Mouse (Mus musculus): ENCODE data around the gene Dennd1a. TPM values are rescaled to one million over a fixed set of nuclear protein-coding genes. Genes with fewer than 3 reads are reported as not detected.

Gene Dennd1a
- polyA plus RNA-seq, 1 experiment from 2014 or later: 18.3 TPM

DNA sequence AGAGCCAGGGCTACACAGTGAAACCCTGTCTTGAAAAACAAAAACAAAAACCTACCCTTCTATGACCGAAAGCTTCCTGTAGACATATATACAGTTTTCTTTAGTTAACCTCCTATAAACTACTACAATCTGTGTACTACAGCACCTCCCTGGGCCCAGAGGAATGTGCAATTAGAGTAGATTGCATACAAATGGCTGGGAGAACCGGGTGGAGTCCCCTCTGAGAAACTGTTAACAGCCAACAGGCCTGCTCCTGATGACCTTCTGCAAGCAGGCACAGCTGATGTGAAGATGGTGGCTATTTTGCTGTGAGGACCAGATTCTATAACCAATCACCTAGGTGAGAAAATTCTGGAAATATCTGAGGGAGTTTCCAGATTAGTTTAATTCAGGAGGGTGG lies 1.0 kb upstream of the Dennd1a start:
- H3K36me3 ChIP-seq: no peaks in the 10 kb centered on the region

DNA sequence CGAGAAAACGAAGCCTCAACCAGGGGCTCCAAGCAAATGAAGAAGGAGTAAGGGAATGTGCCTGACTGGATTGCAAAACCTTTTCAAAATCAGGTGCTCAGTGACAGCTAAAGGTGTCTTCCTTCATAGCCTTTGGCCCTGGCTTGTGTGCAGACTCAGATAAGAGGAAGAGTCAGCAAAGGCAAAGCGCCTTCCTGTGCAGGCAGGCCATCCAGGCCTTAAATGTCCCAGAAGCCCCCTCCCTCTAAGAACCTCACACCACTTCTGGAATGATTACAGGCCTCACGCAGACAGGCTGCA lies 807 bp downstream of the Dennd1a start:
- Histone ChIP-seq H3K4me3 (peak overlapping the region; percentile 90), H3K4me1 (peaks cover 39% of the 10 kb centered on the region), H3K36me3 (no peaks in the 10 kb centered on the region), H3K27ac (peak overlapping the region; percentile 96), H3K9me3 (replicated peaks) (no peaks in the 10 kb centered on the region), H3K27me3 (ENCODE audit: low read depth, poor library complexity, severe bottlenecking) (no peaks in the 10 kb centered on the region)
- 10% methylated on average over 4 of the region's 4 CpGs for WGBS
- no peak for DNase-seq (ENCODE audit: low spot score)

More for the DNA sequence above, 1.0 kb upstream of the Dennd1a start:
- no peak for DNase-seq (ENCODE audit: low spot score)
- WGBS: 39% methylated on average over 2 of the region's 2 CpGs
- Histone ChIP-seq H3K27ac (no peak overlapping the region), H3K4me1 (peaks cover 33% of the 10 kb centered on the region), H3K9me3 (replicated peaks) (no peaks in the 10 kb centered on the region), H3K27me3 (ENCODE audit: low read depth, poor library complexity, severe bottlenecking) (no peaks in the 10 kb centered on the region), H3K4me3 (no peak overlapping the region)

DNA sequence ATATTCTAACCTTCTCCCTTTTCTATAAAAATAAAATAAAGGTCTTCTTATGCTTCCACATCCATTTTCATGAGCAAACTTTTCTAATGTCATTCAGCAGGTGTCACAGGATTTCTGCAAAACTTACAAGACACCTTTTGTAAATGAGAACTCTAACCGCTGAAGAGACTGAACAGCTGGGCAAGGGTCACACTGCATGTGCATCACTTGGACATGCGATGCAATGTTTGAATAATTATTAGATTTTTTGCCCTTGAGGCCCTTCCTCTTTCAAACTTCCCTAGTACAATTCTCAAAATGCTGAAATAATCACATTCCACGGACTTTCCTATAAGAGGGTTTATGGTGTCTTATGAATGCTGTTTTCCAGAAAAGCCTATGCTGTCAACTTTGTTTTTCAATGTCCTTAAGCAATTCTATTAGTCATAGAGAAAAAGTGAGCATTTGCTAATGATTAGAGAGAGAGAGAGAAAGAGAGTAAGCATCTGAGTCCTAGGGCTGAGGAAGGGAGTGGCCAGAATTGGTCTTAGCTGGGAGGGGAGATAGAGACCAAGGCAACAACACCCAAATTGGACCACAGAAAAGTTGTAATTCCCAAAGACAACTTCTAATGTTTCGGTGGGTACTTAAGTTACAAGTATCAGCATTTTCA lies 1.3 kb downstream of the Dennd1a start:
- no peaks in the 10 kb centered on the region for H3K27me3 ChIP-seq (ENCODE audit: low read depth, poor library complexity, severe bottlenecking)
- peak overlapping the region; percentile 90 for H3K4me3 ChIP-seq
- no peaks in the 10 kb centered on the region for H3K9me3 ChIP-seq (replicated peaks)
- peaks cover 39% of the 10 kb centered on the region for H3K4me1 ChIP-seq
- DNase-seq (ENCODE audit: low spot score): no peak
- 75% methylated on average over 4 of the region's 4 CpGs for WGBS
- H3K36me3 ChIP-seq: no peaks in the 10 kb centered on the region
- H3K27ac ChIP-seq: peak overlapping the region; percentile 96; the same call in 1 of the 2 replicates

DNA sequence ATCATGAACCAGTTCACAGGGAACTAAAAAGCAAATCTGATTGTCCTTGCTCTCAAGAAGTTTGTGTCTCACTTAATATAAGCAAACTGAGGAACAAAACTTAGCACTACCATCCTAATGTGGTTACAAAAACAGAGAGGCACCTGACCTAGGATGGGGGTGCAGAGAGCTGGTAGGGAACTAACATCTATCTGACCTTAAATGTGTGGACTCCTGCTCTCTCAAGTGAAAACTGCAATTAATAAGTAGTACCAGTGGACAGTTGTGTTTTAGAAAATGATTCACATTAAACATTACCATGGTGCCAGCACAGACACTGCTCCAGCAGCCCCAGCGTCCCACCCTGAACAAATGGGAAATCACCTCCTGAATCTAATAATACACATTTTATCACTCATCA lies 3.2 kb downstream of the Dennd1a start:
- Histone ChIP-seq H3K27ac (no peak overlapping the region), H3K36me3 (no peaks in the 10 kb centered on the region), H3K4me3 (no peak overlapping the region), H3K4me1 (peaks cover 39% of the 10 kb centered on the region), H3K27me3 (ENCODE audit: low read depth, poor library complexity, severe bottlenecking) (no peaks in the 10 kb centered on the region), H3K9me3 (replicated peaks) (no peaks in the 10 kb centered on the region)
- no peak for DNase-seq (ENCODE audit: low spot score)
- 84% methylated on average over 1 of the region's 1 CpGs for WGBS

DNA sequence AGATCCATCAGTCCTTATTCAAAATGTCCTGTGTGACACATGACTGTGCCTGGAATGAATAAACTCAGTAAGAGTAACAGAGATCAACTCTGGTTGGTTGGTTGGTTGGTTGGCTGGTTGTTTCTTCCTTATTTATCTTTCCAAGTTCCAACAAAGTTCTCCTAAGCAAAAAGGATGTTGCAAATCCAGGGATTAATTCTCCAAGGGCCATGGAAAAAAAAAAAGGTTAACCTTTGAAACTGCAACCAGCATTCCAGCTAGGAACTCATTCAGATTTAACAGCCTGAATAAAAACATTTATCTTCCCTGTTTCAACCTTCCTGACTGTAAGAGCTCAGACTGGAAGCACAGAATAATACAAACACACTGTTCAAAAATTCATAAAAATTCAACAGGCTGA lies 6.8 kb downstream of the Dennd1a start:
- Histone ChIP-seq H3K4me3 (no peak overlapping the region), H3K36me3 (no peaks in the 10 kb centered on the region), H3K4me1 (peaks cover 12% of the 10 kb centered on the region), H3K9me3 (replicated peaks) (no peaks in the 10 kb centered on the region), H3K27me3 (ENCODE audit: low read depth, poor library complexity, severe bottlenecking) (no peaks in the 10 kb centered on the region), H3K27ac (no peak overlapping the region)
- no peak for DNase-seq (ENCODE audit: low spot score)

DNA sequence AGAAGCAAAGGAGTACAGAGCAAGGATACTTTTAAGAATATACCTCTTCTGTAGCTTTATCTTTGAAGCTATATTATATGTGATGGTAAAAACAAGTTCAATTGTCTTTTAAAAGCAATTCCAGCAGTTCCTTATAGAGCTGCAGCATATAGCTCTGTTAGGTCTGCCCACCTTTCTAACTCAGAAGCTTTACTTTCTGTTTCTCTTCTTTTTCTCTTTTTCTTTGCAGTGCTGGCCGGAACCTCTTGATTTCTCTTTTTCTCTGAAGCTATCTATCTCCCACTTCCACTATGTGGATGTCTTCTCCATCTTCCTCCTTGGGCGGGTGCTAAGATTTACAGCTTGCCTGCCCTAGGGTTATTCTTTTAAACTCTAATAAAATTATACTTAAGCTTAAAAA lies 12.2 kb downstream of the Dennd1a start:
- Histone ChIP-seq H3K4me1 (no peaks in the 10 kb centered on the region), H3K4me3 (no peak overlapping the region), H3K36me3 (no peaks in the 10 kb centered on the region), H3K27ac (no peak overlapping the region), H3K27me3 (ENCODE audit: low read depth, poor library complexity, severe bottlenecking) (no peaks in the 10 kb centered on the region), H3K9me3 (replicated peaks) (no peaks in the 10 kb centered on the region)
- WGBS: 85% methylated on average over 2 of the region's 2 CpGs
- DNase-seq (ENCODE audit: low spot score): no peak

DNA sequence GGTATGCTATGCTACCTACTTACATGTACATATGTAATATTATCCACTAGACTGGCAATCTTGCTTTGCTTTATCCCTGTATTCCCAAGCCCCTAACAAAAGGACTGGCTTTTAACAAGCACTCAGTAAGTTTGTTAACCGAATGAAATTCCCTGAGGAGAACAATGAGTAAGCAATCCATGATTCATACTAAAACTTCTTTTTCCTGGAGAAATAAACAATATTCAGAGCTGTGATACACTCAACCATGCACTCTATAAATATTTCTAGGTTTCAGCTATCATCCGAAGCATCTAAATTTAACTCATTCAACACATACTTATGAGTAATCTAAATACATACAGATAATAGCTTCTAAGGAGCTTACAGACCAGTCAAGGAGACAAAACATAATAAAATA lies 23.5 kb downstream of the Dennd1a start:
- DNase-seq (ENCODE audit: low spot score): no peak
- no peaks in the 10 kb centered on the region for H3K27me3 ChIP-seq (ENCODE audit: low read depth, poor library complexity, severe bottlenecking)
- H3K4me1 ChIP-seq: no peaks in the 10 kb centered on the region
- no peak overlapping the region for H3K27ac ChIP-seq
- WGBS: 92% methylated on average over 2 of the region's 2 CpGs
- H3K9me3 ChIP-seq (replicated peaks): no peaks in the 10 kb centered on the region
- H3K4me3 ChIP-seq: no peak overlapping the region
- no peaks in the 10 kb centered on the region for H3K36me3 ChIP-seq

DNA sequence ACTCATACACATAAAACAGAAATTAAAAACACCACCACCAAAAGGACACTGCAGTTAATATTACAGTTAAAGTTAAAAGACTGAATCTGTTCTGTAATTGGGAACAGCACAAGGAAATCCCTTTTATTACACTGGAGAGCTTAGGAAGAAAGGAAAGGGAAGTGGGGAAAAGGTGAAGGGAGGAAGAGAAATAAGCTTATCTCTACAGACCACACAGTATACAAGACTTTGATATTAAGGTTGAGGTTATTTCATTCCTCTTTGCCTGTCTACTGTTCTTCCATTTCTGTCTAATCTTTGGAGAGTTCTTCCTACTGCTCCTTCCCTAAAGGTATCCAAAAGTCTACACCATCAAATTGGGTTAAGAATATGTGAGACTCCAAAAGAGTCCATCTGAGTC lies 28.1 kb downstream of the Dennd1a start:
- H3K4me3 ChIP-seq: no peak overlapping the region
- H3K27ac ChIP-seq: no peak overlapping the region
- no peaks in the 10 kb centered on the region for H3K27me3 ChIP-seq (ENCODE audit: low read depth, poor library complexity, severe bottlenecking)
- DNase-seq (ENCODE audit: low spot score): no peak
- H3K36me3 ChIP-seq: no peaks in the 10 kb centered on the region
- no peaks in the 10 kb centered on the region for H3K9me3 ChIP-seq (replicated peaks)
- no peaks in the 10 kb centered on the region for H3K4me1 ChIP-seq

DNA sequence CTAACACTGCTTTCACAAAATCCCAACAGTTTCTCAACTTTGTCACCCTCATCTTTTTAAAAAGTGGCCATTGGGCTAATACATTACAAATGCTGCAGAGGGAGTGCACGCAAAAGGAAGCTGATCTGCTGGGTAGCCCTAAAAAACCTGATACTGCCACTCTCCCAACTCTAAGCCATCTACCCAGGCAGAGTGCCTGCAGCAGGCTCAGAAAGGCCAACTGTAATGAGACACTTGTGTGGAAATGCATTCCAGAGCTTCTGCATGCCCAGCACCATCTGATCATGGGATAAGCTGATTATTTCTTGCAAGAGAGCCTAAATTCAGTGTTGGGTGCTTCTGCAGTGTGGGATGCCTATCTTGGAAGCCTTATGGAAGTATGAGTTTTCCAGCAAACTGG lies 49.6 kb downstream of the Dennd1a start:
- no peak for DNase-seq (ENCODE audit: low spot score)
- Histone ChIP-seq H3K9me3 (replicated peaks) (no peaks in the 10 kb centered on the region), H3K27ac (no peak overlapping the region), H3K4me3 (no peak overlapping the region), H3K4me1 (peaks cover 20% of the 10 kb centered on the region), H3K36me3 (peaks cover 2% of the 10 kb centered on the region; the same call in 1 of the 2 replicates), H3K27me3 (ENCODE audit: low read depth, poor library complexity, severe bottlenecking) (no peaks in the 10 kb centered on the region)
- 41% methylated on average over 1 of the region's 1 CpGs for WGBS

DNA sequence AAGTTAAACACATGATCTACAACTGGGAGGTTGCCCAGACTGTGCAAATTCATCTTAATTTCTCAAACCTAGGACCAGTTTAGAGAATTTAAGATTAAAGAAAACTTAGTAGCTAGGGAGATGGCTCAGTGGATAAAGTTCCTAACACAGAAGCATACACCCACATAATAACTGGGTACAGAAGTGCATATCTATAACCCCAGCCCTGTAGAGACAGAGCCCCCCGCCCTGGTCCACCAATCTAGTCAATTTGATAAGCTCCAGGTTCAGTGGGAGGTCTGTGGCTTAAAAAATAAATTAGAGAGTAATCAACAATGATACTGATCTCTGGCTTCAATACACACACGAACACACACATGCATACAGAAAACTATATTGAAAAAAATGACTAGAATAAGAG lies 51.6 kb downstream of the Dennd1a start:
- peaks cover 20% of the 10 kb centered on the region for H3K4me1 ChIP-seq
- H3K27me3 ChIP-seq (ENCODE audit: low read depth, poor library complexity, severe bottlenecking): no peaks in the 10 kb centered on the region
- no peak overlapping the region for H3K27ac ChIP-seq
- H3K4me3 ChIP-seq: no peak overlapping the region
- DNase-seq (ENCODE audit: low spot score): no peak
- no peaks in the 10 kb centered on the region for H3K36me3 ChIP-seq
- 93% methylated on average over 2 of the region's 2 CpGs for WGBS
- H3K9me3 ChIP-seq (replicated peaks): no peaks in the 10 kb centered on the region

DNA sequence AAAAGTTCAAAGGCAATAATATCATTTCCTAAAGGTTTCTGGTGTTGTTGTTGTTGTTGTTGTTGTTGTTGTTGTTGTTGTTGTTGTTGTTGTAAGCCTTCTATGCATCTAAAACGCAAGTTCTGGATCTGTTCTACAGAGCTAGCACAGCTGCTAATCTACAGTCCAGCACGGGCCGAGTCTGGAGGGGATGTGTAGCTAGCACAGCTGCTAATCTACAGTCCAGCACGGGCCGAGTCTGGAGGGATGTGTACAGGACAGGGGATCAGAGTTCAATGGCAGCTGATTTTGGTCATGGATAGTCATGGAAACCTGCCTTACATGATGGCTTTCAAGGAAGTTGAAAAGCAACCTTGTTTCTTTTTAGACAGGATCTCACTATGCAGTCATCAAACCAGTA lies 57.3 kb downstream of the Dennd1a start:
- H3K9me3 ChIP-seq (replicated peaks): no peaks in the 10 kb centered on the region
- H3K27me3 ChIP-seq (ENCODE audit: low read depth, poor library complexity, severe bottlenecking): no peaks in the 10 kb centered on the region
- 89% methylated on average over 5 of the region's 5 CpGs for WGBS
- no peak overlapping the region for H3K4me3 ChIP-seq
- peaks cover 3% of the 10 kb centered on the region; the same call in 1 of the 2 replicates for H3K4me1 ChIP-seq
- no peak overlapping the region for H3K27ac ChIP-seq
- no peak for DNase-seq (ENCODE audit: low spot score)
- H3K36me3 ChIP-seq: no peaks in the 10 kb centered on the region

DNA sequence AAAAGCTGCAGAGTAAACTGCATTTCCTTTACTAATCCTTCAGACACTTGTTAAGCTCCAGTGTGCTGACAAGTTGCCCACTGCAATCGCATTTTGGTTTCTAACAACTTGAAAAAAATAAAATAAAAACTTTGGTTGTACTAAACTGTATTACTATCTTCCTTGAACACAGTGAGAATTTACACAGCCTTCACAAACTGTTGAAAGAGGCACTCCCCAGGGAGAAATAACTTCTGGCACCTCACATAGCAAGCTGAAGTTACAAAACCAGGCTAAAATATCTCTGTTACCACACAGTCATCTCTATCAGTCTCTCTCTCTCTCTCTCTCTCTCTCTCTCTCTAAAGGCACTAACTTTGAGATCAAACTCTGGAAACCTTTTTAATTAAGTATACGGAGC lies 63.4 kb downstream of the Dennd1a start:
- Histone ChIP-seq H3K9me3 (replicated peaks) (no peaks in the 10 kb centered on the region), H3K36me3 (no peaks in the 10 kb centered on the region), H3K4me3 (no peak overlapping the region), H3K27me3 (ENCODE audit: low read depth, poor library complexity, severe bottlenecking) (no peaks in the 10 kb centered on the region), H3K27ac (no peak overlapping the region), H3K4me1 (peaks cover 40% of the 10 kb centered on the region)
- no peak for DNase-seq (ENCODE audit: low spot score)
- WGBS: 33% methylated on average over 2 of the region's 2 CpGs

DNA sequence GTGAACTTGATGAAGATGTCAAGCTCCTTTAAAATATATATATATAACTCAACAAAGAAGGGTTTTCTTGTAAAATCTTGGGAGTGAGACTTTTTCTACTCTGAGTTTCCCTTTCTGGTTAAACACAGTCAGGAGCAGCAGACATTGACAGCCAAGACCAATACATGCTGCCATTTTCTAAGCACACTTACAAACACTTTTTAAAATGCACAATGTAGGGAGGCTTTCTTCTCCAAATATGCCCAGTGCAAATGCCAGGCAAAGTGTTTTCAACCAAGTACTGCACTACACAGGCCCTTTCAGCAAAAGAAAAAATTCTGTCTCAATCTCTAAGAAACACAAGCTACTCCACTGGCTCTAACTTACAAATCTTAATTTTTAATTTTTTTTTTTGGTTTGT lies 65.7 kb downstream of the Dennd1a start:
- H3K4me1 ChIP-seq: peaks cover 38% of the 10 kb centered on the region
- no peak for DNase-seq (ENCODE audit: low spot score)

DNA sequence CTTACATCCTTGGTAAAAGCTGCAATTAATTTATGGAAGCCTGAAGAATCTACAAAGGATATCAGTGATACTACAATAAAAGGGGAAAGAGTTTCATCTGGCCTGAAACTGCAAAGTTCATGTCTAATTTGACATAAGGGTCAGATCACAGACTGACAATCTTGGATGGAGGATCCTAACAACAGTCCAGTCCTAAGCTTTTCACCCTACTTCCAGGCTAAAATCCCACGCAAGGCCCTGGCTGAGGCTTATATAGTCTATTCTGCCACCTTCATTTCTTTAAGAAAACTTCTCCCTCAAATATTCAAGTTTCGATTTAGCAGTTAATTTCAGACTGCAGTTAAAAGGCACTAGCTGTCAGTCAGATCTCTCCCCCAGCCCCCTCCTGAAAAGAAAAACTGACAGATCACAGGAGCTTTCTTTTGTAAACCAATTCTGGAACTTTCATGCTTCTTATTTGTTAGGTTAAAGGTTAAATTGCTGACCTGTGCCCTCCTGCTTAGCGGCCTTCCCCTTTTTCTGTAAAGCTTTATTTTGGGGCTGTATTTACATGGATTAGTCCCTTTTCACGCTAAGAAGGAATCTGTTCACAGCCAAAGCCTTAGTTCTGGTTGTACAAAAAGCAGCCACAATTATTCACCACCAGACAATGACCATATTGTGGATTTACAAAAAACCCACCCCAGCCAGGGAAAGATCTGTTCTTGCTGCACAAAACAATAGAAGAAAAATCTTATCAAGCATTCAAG lies 66.3 kb downstream of the Dennd1a start:
- 27% methylated on average over 4 of the region's 4 CpGs for WGBS
- Histone ChIP-seq H3K27ac (no peak overlapping the region), H3K27me3 (ENCODE audit: low read depth, poor library complexity, severe bottlenecking) (no peaks in the 10 kb centered on the region)

More for the DNA sequence above, 65.7 kb downstream of the Dennd1a start:
- Histone ChIP-seq H3K9me3 (replicated peaks) (no peaks in the 10 kb centered on the region), H3K4me3 (no peak overlapping the region), H3K27me3 (ENCODE audit: low read depth, poor library complexity, severe bottlenecking) (no peaks in the 10 kb centered on the region), H3K36me3 (no peaks in the 10 kb centered on the region), H3K27ac (no peak overlapping the region)

More for the DNA sequence above, 66.3 kb downstream of the Dennd1a start:
- no peak for DNase-seq (ENCODE audit: low spot score)
- no peaks in the 10 kb centered on the region for H3K36me3 ChIP-seq
- H3K9me3 ChIP-seq (replicated peaks): no peaks in the 10 kb centered on the region
- no peak overlapping the region for H3K4me3 ChIP-seq
- H3K4me1 ChIP-seq: peaks cover 38% of the 10 kb centered on the region
